Mouse (Mus musculus) cortical plate, adult 2 months (tissue): ENCODE data around the gene Slc39a12.

Experiments
- CTCF ChIP-seq: fragments of 200-500 bp; IDR thresholded peaks from 2 replicates; pipeline ENCODE4 v1.5.1; 2011; ENCODE audit warnings: mild to moderate bottlenecking, control low read depth, low read length; ENCODE audit not compliant: insufficient read depth; ENCODE audit errors: extremely low read depth
- POLR2A ChIP-seq: fragments of 200-500 bp; IDR thresholded peaks from 2 replicates; pipeline ENCODE4 v1.6.1; 2011; ENCODE audit warnings: mild to moderate bottlenecking, low read length, control low read depth; ENCODE audit not compliant: insufficient read depth; ENCODE audit errors: extremely low read depth

DNA sequence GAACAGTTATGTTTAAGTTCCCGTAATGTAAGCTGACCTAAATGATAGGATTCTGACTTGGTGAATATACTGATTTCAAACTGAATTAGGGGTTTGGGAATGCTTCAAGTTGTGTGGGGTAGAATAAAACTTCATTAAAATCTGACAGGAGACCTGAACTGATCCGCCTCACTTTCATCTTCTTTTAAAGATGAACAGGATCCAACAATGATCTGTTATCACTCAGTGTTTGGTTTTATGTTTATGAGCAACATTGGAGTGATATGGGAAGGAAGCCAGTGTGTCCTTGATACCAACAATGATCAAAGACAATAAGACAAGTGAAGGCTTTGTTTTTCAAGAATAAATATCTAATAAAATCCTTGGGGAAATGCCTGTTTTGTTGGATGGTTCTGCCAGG lies 155.7 kb downstream of the Slc39a12 start:
- no peak for TF ChIP-seq CTCF
- no peak for TF ChIP-seq POLR2A
